Mouse (Mus musculus) liver, embryonic 14.5 days (tissue): Measurements from ENCODE around the gene Cxcl10. TPM values are rescaled to one million over a fixed set of nuclear protein-coding genes. Genes with fewer than 3 reads are reported as not detected.

ENCODE experiments used
- ATAC-seq: fragments of 200-750 bp; cut with Nextera tagmentation; 2 replicates; pipeline ENCODE4 v1.8.0; 2017; ENCODE audit warnings: moderate number of reproducible peaks, mild to moderate bottlenecking, moderate library complexity; ENCODE audit not compliant: insufficient read depth
- DNase-seq, 3 experiments: peaks; one replicate each; pipeline ENCODE4 v3.0.0-alpha.2; 2012 to 2013; ENCODE audit warnings: low read depth in 3 of 3, low spot score in 3 of 3
- H3K27ac ChIP-seq: fragments of 300-500 bp; sonication (generic); 2 replicates; pipeline ENCODE4 v1.5.1; 2014; ENCODE audit warnings: moderate library complexity, mild to moderate bottlenecking, control low read depth, inconsistent platforms
- H3K27me3 ChIP-seq: fragments of 300-500 bp; sonication (generic); 2 replicates; pipeline ENCODE4 v1.6.1; 2014; ENCODE audit warnings: mild to moderate bottlenecking, low read length, moderate library complexity; ENCODE audit not compliant: control insufficient read depth, insufficient read depth
- H3K36me3 ChIP-seq: fragments of 300-500 bp; sonication (generic); replicated peaks from 2 replicates; pipeline ENCODE4 v1.6.1; 2014; ENCODE audit warnings: low read depth; ENCODE audit not compliant: control insufficient read depth, insufficient read depth
- H3K4me1 ChIP-seq, 2 experiments: fragments of 200-500 bp in 1 of 2; fragments of 300-500 bp in 1 of 2; sonication (generic) in 1 of 2; replicated peaks; 2 replicates each; pipeline ENCODE4 v1.6.1; 2012 to 2014; ENCODE audit warnings: antibody characterized with exemption in 1 of 2, inconsistent platforms in 1 of 2, low read length in 1 of 2; ENCODE audit not compliant: control insufficient read depth in 2 of 2, insufficient read depth in 2 of 2
- H3K4me2 ChIP-seq: fragments of 300-500 bp; sonication (generic); 2 replicates; pipeline ENCODE4 v1.6.1; 2014; ENCODE audit warnings: low read depth, mild to moderate bottlenecking, control low read depth, moderate library complexity
- H3K4me3 ChIP-seq, 2 experiments: fragments of 200-500 bp in 1 of 2; fragments of 300-500 bp in 1 of 2; sonication (generic) in 1 of 2; 2 replicates each; pipeline ENCODE4 v1.5.1; 2012 to 2014; ENCODE audit warnings: low read depth in 2 of 2, low read length in 2 of 2, mild to moderate bottlenecking in 2 of 2, control low read depth in 1 of 2, inconsistent platforms in 1 of 2, moderate library complexity in 1 of 2; ENCODE audit not compliant: insufficient read depth in 1 of 2
- H3K9ac ChIP-seq: fragments of 300-500 bp; sonication (generic); replicated peaks from 2 replicates; pipeline ENCODE4 v1.6.1; 2014; ENCODE audit warnings: mild to moderate bottlenecking, control low read depth, moderate library complexity
- H3K9me3 ChIP-seq: fragments of 300-500 bp; sonication (generic); 2 replicates; pipeline ENCODE4 v1.6.1; 2016; ENCODE audit warnings: low read length, mixed read lengths; ENCODE audit not compliant: control insufficient read depth
- CTCF ChIP-seq: IDR thresholded peaks from 2 replicates; pipeline ENCODE4 v1.5.1; 2016; ENCODE audit warnings: antibody characterized with exemption, low read depth, control low read depth
- EP300 ChIP-seq: IDR thresholded peaks from 2 replicates; pipeline ENCODE4 v1.6.1; 2016; ENCODE audit warnings: antibody characterized with exemption, low read depth
- WGBS: fragments of 180-500 bp; shearing (Covaris S2); extraction: QIAGEN DNeasy Blood & Tissue Kit; methylation state at CpG from one replicate; pipeline ENCODE4 v1.1.7; 2014; ENCODE audit not compliant: insufficient replicate concordance; 5-methylcytosine and 5-hydroxymethylcytosine counted together
- polyA plus RNA-seq, 2 experiments: library from polyadenylated mRNA; depleted of rRNA in 1 of 2; stranded (reverse) in 1 of 2; unstranded in 1 of 2; fragments of >200 nt; fragmentation: Nextera tagmentation in 1 of 2; extraction: Ambion mirVana in 1 of 2; gene quantifications; 2 replicates each; pipeline versions ENCODE4 v1.2.1 to v1.2.3; 2012 to 2014

Cxcl10 gene
- polyA plus RNA-seq, 2 experiments: 4.8 to 10.0 TPM

DNA sequence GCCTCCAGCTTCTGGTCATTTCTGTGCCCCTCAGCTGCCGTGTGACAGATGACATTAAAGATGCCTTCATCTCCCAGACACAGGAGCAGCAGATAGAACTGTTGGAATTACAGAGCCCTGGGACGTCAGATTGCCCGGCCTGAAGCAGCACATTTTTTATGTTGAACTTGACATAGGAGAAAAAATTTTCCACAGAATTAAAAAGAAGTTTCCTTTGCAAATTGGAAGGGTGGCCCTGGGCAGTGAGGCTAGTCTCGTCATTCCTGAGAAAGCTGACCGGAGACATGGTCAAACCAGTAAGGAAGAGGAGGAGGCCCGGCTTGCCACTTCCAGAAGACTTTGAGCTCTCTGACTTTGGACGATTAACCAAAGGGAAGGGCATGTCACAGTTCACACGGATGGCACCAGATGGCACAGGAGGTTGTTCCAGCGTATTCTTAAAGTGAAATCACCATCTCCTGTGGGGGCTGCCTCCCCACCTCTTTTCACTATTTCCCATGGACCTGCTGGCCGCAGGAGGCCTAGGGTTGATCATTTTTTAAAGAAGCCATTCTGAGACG lies 16.5 kb upstream of the Cxcl10 start:
- Histone ChIP-seq H3K36me3 (no peaks in the 10 kb centered on the region), H3K4me2 (no peak overlapping the region), H3K9ac (no peak overlapping the region), H3K4me3 (no peak overlapping the region), H3K4me1 (peaks cover 0 to 8% of the 10 kb centered on the region in 2 experiments; a peak in 2 of 4 replicates), H3K9me3 (no peaks in the 10 kb centered on the region), H3K27me3 (no peaks in the 10 kb centered on the region), H3K27ac (no peak overlapping the region)
- no peak for TF ChIP-seq EP300
- 64% methylated on average over 11 of the region's 11 CpGs for WGBS
- DNase-seq (no peak), ATAC-seq (no peak)

DNA sequence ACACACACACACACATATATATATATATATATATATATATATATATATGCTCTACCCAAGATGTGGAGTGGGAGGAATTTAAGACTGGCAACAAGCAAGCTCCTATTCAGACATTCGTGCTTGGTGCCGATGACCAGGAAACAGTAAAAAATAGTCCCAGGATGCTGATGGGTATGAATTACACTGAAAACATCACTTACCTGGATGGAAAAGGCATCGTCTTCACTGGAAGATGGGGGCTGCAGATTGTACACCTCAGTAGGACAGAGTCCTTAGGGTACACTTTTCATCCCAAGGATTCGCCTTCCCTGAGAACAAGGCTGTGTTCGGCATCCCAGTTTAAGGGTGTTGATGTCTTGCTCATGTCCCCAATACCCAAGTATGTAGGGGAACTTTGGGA lies 15.3 kb upstream of the Cxcl10 start:
- Histone ChIP-seq H3K9ac (no peak overlapping the region), H3K4me3 (no peak overlapping the region), H3K27ac (no peak overlapping the region), H3K4me1 (peaks cover 0 to 5% of the 10 kb centered on the region in 2 experiments; a peak in 2 of 4 replicates), H3K36me3 (no peaks in the 10 kb centered on the region), H3K27me3 (no peaks in the 10 kb centered on the region), H3K9me3 (no peaks in the 10 kb centered on the region), H3K4me2 (no peak overlapping the region)
- ATAC-seq (no peak), DNase-seq (no peak)
- TF ChIP-seq CTCF (no peak), EP300 (no peak)
- WGBS: 75% methylated on average over 5 of the region's 5 CpGs

DNA sequence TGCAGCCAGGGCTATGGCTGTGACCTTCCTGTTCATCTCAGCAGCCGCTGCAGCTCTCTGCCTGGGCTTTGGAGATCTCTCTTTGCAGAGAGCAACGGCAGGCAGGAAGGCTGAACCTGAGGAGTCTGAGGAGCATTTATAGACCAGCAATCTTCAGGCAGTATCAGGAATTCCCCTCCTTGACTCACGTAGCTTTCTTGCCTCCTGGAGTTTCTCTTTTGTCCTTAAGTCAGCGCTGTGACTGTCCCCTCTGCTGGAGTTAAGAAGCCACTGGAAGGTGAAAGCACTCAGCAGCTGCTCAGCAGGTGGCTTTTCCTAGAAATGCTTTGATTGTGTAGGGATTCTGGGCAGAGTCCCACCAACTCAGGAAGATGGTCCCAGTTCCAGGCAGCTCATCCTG lies 14.5 kb upstream of the Cxcl10 start:
- ATAC-seq (no peak), DNase-seq (no peak)
- H3K4me2 ChIP-seq: no peak overlapping the region
- 24% methylated on average over 4 of the region's 4 CpGs for WGBS
- no peak overlapping the region for H3K4me3 ChIP-seq
- no peaks in the 10 kb centered on the region for H3K36me3 ChIP-seq
- H3K9ac ChIP-seq: no peak overlapping the region
- no peaks in the 10 kb centered on the region for H3K27me3 ChIP-seq
- H3K27ac ChIP-seq: no peak overlapping the region
- no peaks in the 10 kb centered on the region for H3K9me3 ChIP-seq
- TF ChIP-seq EP300 (no peak), CTCF (no peak)
- H3K4me1 ChIP-seq: peaks cover 0 to 4% of the 10 kb centered on the region in 2 experiments; a peak in 2 of 4 replicates

DNA sequence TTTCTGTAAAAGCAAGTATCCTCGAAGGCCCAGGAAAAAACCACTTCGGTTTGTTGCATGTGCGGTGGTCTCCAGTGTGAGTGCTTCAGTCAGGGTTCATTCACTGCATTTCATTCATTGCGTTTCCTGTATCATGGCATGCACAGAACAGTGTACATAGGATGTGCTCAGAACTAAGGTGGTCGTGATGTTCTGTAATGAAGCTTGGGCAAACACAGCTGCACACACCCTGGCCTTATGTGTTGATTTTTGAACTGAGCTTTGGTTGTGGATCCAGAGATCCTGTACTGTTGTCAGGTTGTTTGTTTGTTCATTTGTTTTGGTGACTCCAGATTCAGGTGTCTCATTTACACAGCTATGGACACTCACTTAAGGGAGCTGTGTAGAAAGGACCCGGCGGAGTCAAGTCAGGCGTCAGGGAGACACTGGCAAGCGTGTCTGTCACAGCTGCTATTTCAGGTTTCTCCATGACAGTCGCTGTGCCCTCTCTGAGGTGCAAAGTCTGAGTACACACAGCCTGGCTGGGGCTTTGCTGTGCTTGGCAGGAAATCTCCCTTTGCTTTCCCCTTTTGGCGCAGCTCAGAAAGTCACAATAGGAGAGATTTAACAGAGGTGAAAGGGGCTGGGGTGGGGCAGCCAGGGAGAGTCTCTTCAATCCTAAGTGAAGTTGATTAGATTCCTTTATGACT lies 10.2 kb upstream of the Cxcl10 start:
- DNase-seq (no peak), ATAC-seq (peak; percentile 47)
- 67% methylated on average over 11 of the region's 11 CpGs for WGBS
- H3K4me2 ChIP-seq: no peak overlapping the region
- no peak overlapping the region for H3K27ac ChIP-seq
- no peak for TF ChIP-seq CTCF
- no peak for TF ChIP-seq EP300
- H3K4me1 ChIP-seq: peaks cover 0 to 2% of the 10 kb centered on the region in 2 experiments; a peak in 1 of 4 replicates
- H3K27me3 ChIP-seq: no peaks in the 10 kb centered on the region
- H3K4me3 ChIP-seq: no peak overlapping the region
- no peak overlapping the region for H3K9ac ChIP-seq
- H3K36me3 ChIP-seq: no peaks in the 10 kb centered on the region
- H3K9me3 ChIP-seq: no peaks in the 10 kb centered on the region

DNA sequence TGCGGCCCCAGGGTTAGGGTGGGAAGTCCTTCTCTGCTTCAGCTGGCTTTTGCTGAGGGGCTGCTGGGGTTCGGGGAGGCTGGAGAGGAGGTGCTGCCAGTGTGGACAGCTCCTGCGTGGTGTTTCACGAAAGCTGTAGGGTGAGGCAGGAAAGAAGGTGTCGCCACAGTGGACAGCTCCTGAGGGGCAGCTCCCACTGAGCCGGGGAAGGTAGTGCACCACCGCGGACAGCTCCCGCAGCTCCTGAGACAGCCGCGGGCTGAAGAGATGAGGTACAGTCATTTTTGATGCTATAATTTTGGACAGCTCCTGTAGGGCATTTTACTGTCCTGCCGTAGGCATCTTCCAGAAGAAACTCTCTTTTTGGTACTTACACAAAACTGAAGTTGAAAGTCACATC lies 9.3 kb upstream of the Cxcl10 start:
- ATAC-seq: no peak
- 25% methylated on average over 12 of the region's 12 CpGs for WGBS
- TF ChIP-seq CTCF (no peak), EP300 (no peak)

More for the DNA sequence above, 9.3 kb upstream of the Cxcl10 start:
- Histone ChIP-seq H3K27me3 (no peaks in the 10 kb centered on the region), H3K27ac (no peak overlapping the region), H3K4me3 (no peak overlapping the region), H3K9me3 (no peaks in the 10 kb centered on the region), H3K4me2 (no peak overlapping the region), H3K4me1 (peaks cover 0 to 3% of the 10 kb centered on the region in 2 experiments; a peak in 2 of 4 replicates), H3K9ac (no peak overlapping the region), H3K36me3 (no peaks in the 10 kb centered on the region)
- no peak for DNase-seq
